13 mouse cellular contexts compared by ENCODE assay signal in genomic region chr4:130140992-130141402, GRCm38 (mm10). TPM values are rescaled to one million over a fixed set of nuclear protein-coding genes. Genes with fewer than 3 reads are reported as not detected.
DNase-seq lines count a peak whose midpoint lies in the region; ATAC-seq and TF ChIP-seq lines count a peak whose summit lies in the region.
"Had no signal": no experiment of that assay in that cellular context is flagged by ENCODE, and none has a peak within 500 bp of the region (broad histone marks: within the 10 kb centered on the region; RNA-seq: fewer than 3 reads in every experiment).

No protein-coding gene starts in this region.

- H3K9me3 ChIP-seq in hindbrain, postnatal 0 days (ENCODE audit: low read length): 0 out of 2 replicates have a peak, but pooled peaks cover 2% of the 10 kb centered on the region
- no peaks in the 10 kb centered on the region; the same call in 1 of the 2 replicates for H3K9me3 ChIP-seq in kidney, embryonic 14.5 days (ENCODE audit: control insufficient read depth, low read length)
- H3K9me3 ChIP-seq: embryonic facial prominence, embryonic 15.5 days; heart, embryonic 15.5 days; limb, embryonic 13.5 days had no signal

- peaks cover 13% of the 10 kb centered on the region for H3K4me1 ChIP-seq in hindbrain, postnatal 0 days (ENCODE audit: insufficient read depth, low read length)
- H3K4me1 ChIP-seq in kidney, embryonic 14.5 days (ENCODE audit: control insufficient read depth, insufficient read depth, low read length): peaks cover 6% of the 10 kb centered on the region; the same call in 1 of the 2 replicates

- no peak overlapping the region; the same call in 1 of the 2 replicates for H3K9ac ChIP-seq in hindbrain, postnatal 0 days (replicated peaks; ENCODE audit: low read length)
- no peak overlapping the region for H3K9ac ChIP-seq in kidney, embryonic 14.5 days (ENCODE audit: low read depth, low read length)
- H3K9ac ChIP-seq: embryonic facial prominence, embryonic 15.5 days; heart, embryonic 15.5 days; limb, embryonic 13.5 days had no signal

- H3K27ac ChIP-seq in hindbrain, postnatal 0 days: 0 out of 2 replicates have a peak overlapping the region, but pooled peaks have one; percentile 20
- no peak overlapping the region for H3K27ac ChIP-seq in kidney, embryonic 14.5 days (ENCODE audit: low read depth, low read length)
- H3K27ac ChIP-seq: embryonic facial prominence, embryonic 15.5 days; heart, embryonic 15.5 days; limb, embryonic 13.5 days; macrophage had no signal

- H3K27me3 ChIP-seq in hindbrain, postnatal 0 days (ENCODE audit: insufficient read depth, low read length): 0 out of 2 replicates have a peak, but pooled peaks cover 5% of the 10 kb centered on the region
- H3K27me3 ChIP-seq in kidney, embryonic 14.5 days (ENCODE audit: control insufficient read depth, insufficient read depth, low read length): peaks cover 40% of the 10 kb centered on the region

- no peaks in the 10 kb centered on the region for H3K36me3 ChIP-seq in hindbrain, postnatal 0 days (ENCODE audit: insufficient read depth, low read length)
- no peaks in the 10 kb centered on the region for H3K36me3 ChIP-seq in kidney, embryonic 14.5 days (ENCODE audit: control insufficient read depth, insufficient read depth, low read length)
- H3K36me3 ChIP-seq: embryonic facial prominence, embryonic 15.5 days; heart, embryonic 15.5 days; limb, embryonic 13.5 days had no signal

- H3K4me2 ChIP-seq in hindbrain, postnatal 0 days (ENCODE audit: low read depth, low read length): no peak overlapping the region
- no peak overlapping the region for H3K4me2 ChIP-seq in kidney, embryonic 14.5 days (replicated peaks; ENCODE audit: low read depth, low read length)
- H3K4me2 ChIP-seq: embryonic facial prominence, embryonic 15.5 days; heart, embryonic 15.5 days; limb, embryonic 13.5 days had no signal

- 44% methylated on average over 9 of the region's 9 CpGs for WGBS in hindbrain, postnatal 0 days
- 54% methylated on average over 9 of the region's 9 CpGs for whole genome bisulfite sequencing in kidney, embryonic 14.5 days

- intact Hi-C loops in left cerebral cortex, postnatal 25 days (cut with DNase I): loop anchor here (2.0 kb wide), 1 partner anchor 48 kb away; no protein-coding TSS in a partner anchor

- ATAC-seq in hindbrain, postnatal 0 days: peak; percentile 50
- no peak for ATAC-seq in kidney, embryonic 14.5 days (ENCODE audit: low FRiP score, low TSS enrichment)

- no peak overlapping the region for H3K4me3 ChIP-seq in hindbrain, postnatal 0 days (ENCODE audit: low read length)
- no peak overlapping the region for H3K4me3 ChIP-seq in kidney, embryonic 14.5 days (ENCODE audit: low read length)
- H3K4me3 ChIP-seq: embryonic facial prominence, embryonic 15.5 days; heart, embryonic 15.5 days; limb, embryonic 13.5 days had no signal

- TF ChIP-seq CTCF in hindbrain, postnatal 0 days (IDR thresholded peaks at IDR 0.05; ENCODE audit: low read depth): no peak

- peak; percentile 59 to 67 for DNase-seq in frontal cortex, postnatal 14 days (ENCODE audit: low spot score in 2 of 2)
- DNase-seq in hindbrain, postnatal 0 days (ENCODE audit: low spot score): peak; percentile 66
- peak; percentile 62 to 86 for DNase-seq in left cerebral cortex, postnatal 25 days (ENCODE audit: low spot score in 2 of 2)
- DNase-seq in retina, postnatal 1 day: peak; percentile 60
- DNase-seq in thymus, postnatal 14 days: no peak
- DNase-seq in embryo, embryonic 9.5 days (ENCODE audit: extremely low spot score): no peak
- DNase-seq in cerebellum, adult 11-12 months: no peak

RNA-seq across cellular contexts. Expression of gene Hcrtr1, which starts 1.8 kb away (rescaled TPM):
- 16.9 and 24.2 TPM in 2 replicates for total RNA-seq in hindbrain, postnatal 0 days (2014; rRNA removed)
- 11.3 and 12.1 TPM in 2 replicates for polyA plus RNA-seq in hindbrain, postnatal 0 days (2015; fragmentation: Nextera tagmentation; extraction: Ambion mirVana)
- 1 to 10 TPM; 2.2 to 2.7 TPM for total RNA-seq in left cerebral cortex, postnatal 25 days (2021)
- polyA plus RNA-seq in kidney, embryonic 14.5 days (2014; fragmentation: Nextera tagmentation; extraction: Ambion mirVana): not detected in 2 replicates
- total RNA-seq: MEL had no signal
- polyA plus RNA-seq: embryonic facial prominence, embryonic 15.5 days; heart, embryonic 15.5 days; limb, embryonic 13.5 days; macrophage had no signal

RNA-seq across cellular contexts. Expression of gene Tinagl1, which starts 33.9 kb away (rescaled TPM):
- total RNA-seq in hindbrain, postnatal 0 days (2014; rRNA removed): 15.1 and 15.5 TPM in 2 replicates
- polyA plus RNA-seq in hindbrain, postnatal 0 days (2015; fragmentation: Nextera tagmentation; extraction: Ambion mirVana): 7.2 and 7.6 TPM in 2 replicates
- 1 to 10 TPM; 8.0 to 9.2 TPM for total RNA-seq in left cerebral cortex, postnatal 25 days (2021)
- 20.9 and 26.1 TPM in 2 replicates for polyA plus RNA-seq in kidney, embryonic 14.5 days (2014; fragmentation: Nextera tagmentation; extraction: Ambion mirVana)
- polyA plus RNA-seq: macrophage had no signal

RNA-seq across cellular contexts. Expression of gene Pef1, which starts 38.6 kb away (rescaled TPM):
- total RNA-seq in hindbrain, postnatal 0 days (2014; rRNA removed): 82.6 and 93.4 TPM in 2 replicates
- polyA plus RNA-seq in hindbrain, postnatal 0 days (2015; fragmentation: Nextera tagmentation; extraction: Ambion mirVana): 59.8 and 62.0 TPM in 2 replicates
- 10 to 100 TPM; 65.8 to 66.9 TPM for total RNA-seq in left cerebral cortex, postnatal 25 days (2021)
- 77.3 and 85.9 TPM in 2 replicates for polyA plus RNA-seq in kidney, embryonic 14.5 days (2014; fragmentation: Nextera tagmentation; extraction: Ambion mirVana)

Comparison
In these comparisons a context has a peak if more than half of its experiments do, and no peak if none do; other contexts are left out.
1. DNase-seq: peak in frontal cortex, postnatal 14 days (2 of 2), hindbrain, postnatal 0 days (single experiment), left cerebral cortex, postnatal 25 days (2 of 2) and retina, postnatal 1 day (single experiment); none in thymus, postnatal 14 days (single experiment), embryo, embryonic 9.5 days (single experiment) and cerebellum, adult 11-12 months (single experiment).